Mouse (Mus musculus) gastrocnemius, postnatal 36 days (tissue): ENCODE data around the gene Git1. TPM values are rescaled to one million over a fixed set of nuclear protein-coding genes. Genes with fewer than 3 reads are reported as not detected.

Source experiments
- DNase-seq, 2 experiments: peaks; one replicate each; pipeline ENCODE4 v3.0.0; 2022
- intact Hi-C: fragments of 180-260 bp; cut with DNase I; formaldehyde crosslinking; loops from one replicate; pipeline ENCODE4 v1.15.1; 2025
- total RNA-seq, 2 experiments: library from RNA; stranded (reverse); gene quantifications; 2 replicates each; pipeline ENCODE4 v1.2.3; 2021

The Git1 gene
- total RNA-seq, 2 experiments from 2014 or later, result 23.9 to 25.5 TPM

GRCm38 (mm10) chr11:77498261-77499139 is 5.1 kb downstream of the Git1 start:
- DNase-seq, result no peak
- intact Hi-C loops, result no loop called here

- intact Hi-C loops, result no loop called here
- no peak for DNase-seq
Observed at GRCm38 (mm10) chr11:77499354-77499753, 6.0 kb downstream of the Git1 start.

- intact Hi-C loops, result loop anchor here (1.0 kb wide), 1 partner anchor 9 kb away; no protein-coding TSS in a partner anchor
Observed at GRCm38 (mm10) chr11:77500361-77501325, 7.3 kb downstream of the Git1 start.

GRCm38 (mm10) chr11:77501392-77501791 is 8.0 kb downstream of the Git1 start:
- peak; percentile 59 to 66 for DNase-seq
- intact Hi-C loops, result no loop called here

More at GRCm38 (mm10) chr11:77500361-77501325, 7.3 kb downstream of the Git1 start:
- DNase-seq, result no peak

- intact Hi-C loops, result no loop called here
- DNase-seq, result no peak
Observed at GRCm38 (mm10) chr11:77501971-77502370, 8.6 kb downstream of the Git1 start.

- no peak for DNase-seq
- intact Hi-C loops, result no loop called here
Observed at GRCm38 (mm10) chr11:77502481-77502880, 9.1 kb downstream of the Git1 start.

- intact Hi-C loops, result no loop called here
Observed at GRCm38 (mm10) chr11:77503511-77503910, 10.1 kb downstream of the Git1 start.

GRCm38 (mm10) chr11:77504377-77504776 is 11.0 kb downstream of the Git1 start:
- DNase-seq, result peak in 1 of 2 experiments; percentile 17
- intact Hi-C loops, result no loop called here

More at GRCm38 (mm10) chr11:77503511-77503910, 10.1 kb downstream of the Git1 start:
- DNase-seq, result peak in 1 of 2 experiments; percentile 43

GRCm38 (mm10) chr11:77505291-77505980 is 12.1 kb downstream of the Git1 start:
- DNase-seq, result no peak

GRCm38 (mm10) chr11:77506273-77506672 is 12.9 kb downstream of the Git1 start:
- intact Hi-C loops, result no loop called here
- peak in 1 of 2 experiments; percentile 8 for DNase-seq

More at GRCm38 (mm10) chr11:77505291-77505980, 12.1 kb downstream of the Git1 start:
- intact Hi-C loops, result no loop called here

GRCm38 (mm10) chr11:77506941-77507340 is 13.6 kb downstream of the Git1 start:
- no peak for DNase-seq
- intact Hi-C loops, result no loop called here

GRCm38 (mm10) chr11:77507426-77507825 is 14.1 kb downstream of the Git1 start:
- no peak for DNase-seq
- intact Hi-C loops, result no loop called here

- peak; percentile 78 to 82 for DNase-seq
- intact Hi-C loops, result no loop called here
Observed at GRCm38 (mm10) chr11:77508068-77509021, 15.0 kb downstream of the Git1 start.

GRCm38 (mm10) chr11:77511336-77511735 is 18.0 kb downstream of the Git1 start:
- DNase-seq, result no peak
- intact Hi-C loops, result loop anchor here (5.0 kb wide), 1 partner anchor 116 kb away; no protein-coding TSS in a partner anchor

GRCm38 (mm10) chr11:77512891-77513810 is 19.8 kb downstream of the Git1 start:
- intact Hi-C loops, result loop anchor here (2.0 to 5.0 kb wide), 2 partner anchors 22 to 114 kb away; no protein-coding TSS in a partner anchor
- peak; percentile 78 to 82 for DNase-seq

GRCm38 (mm10) chr11:77513811-77514170 is 20.4 kb downstream of the Git1 start:
- intact Hi-C loops, result loop anchor here (2.0 to 5.0 kb wide), 2 partner anchors 23 to 114 kb away; no protein-coding TSS in a partner anchor
- peak; percentile 5 to 26 for DNase-seq

GRCm38 (mm10) chr11:77514281-77514831 is 21.0 kb downstream of the Git1 start:
- intact Hi-C loops, result loop anchor here (5.0 kb wide), 1 partner anchor 113 kb away; no protein-coding TSS in a partner anchor
- DNase-seq, result no peak
